Mouse (Mus musculus): ENCODE data around the gene Ech1. TPM values are rescaled to one million over a fixed set of nuclear protein-coding genes. Genes with fewer than 3 reads are reported as not detected.
A peak's percentile ranks its signal among the peaks of the same experiment; 100 is the strongest.

Ech1 gene
- polyA plus RNA-seq, 1 experiment from 2014 or later = 72.0 TPM

- no peaks in the 10 kb centered on the region for H3K27me3 ChIP-seq (ENCODE audit: poor library complexity, severe bottlenecking)
- no peak for DNase-seq (ENCODE audit: extremely low spot score, low spot score)
- no peak overlapping the region for H3K27ac ChIP-seq
- H3K36me3 ChIP-seq (replicated peaks) = peaks cover 99% of the 10 kb centered on the region
- H3K4me3 ChIP-seq = peak overlapping the region; percentile 24
- H3K4me1 ChIP-seq = peaks cover 93% of the 10 kb centered on the region
- 95% methylated on average over 10 of the region's 10 CpGs for WGBS
- H3K9me3 ChIP-seq = no peaks in the 10 kb centered on the region
Measured at GRCm38 (mm10) chr7:28816920-28817319, 8.1 kb upstream of the Ech1 start.

DNA sequence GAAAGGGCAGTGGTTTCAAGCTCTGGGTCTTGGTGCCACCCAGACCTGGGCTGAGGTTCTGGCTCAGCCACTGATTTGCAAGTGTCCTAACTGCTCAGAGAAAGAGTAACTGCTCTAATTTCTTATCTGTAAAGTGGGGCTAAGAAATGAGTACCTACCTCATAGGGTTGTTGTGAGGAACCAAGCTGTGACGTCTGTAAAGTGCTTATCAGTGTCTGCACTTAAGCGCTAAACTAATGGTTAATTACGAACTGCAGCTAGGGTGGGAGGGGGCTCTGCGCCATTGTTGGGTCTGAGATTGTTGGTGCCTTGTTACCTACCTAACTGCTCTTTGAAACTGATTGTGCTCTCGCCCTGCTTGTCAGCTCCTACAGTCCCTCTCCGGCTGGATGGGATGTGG is 7.5 kb upstream of the Ech1 start:
- H3K36me3 ChIP-seq (replicated peaks) = peaks cover 99% of the 10 kb centered on the region
- WGBS = 81% methylated on average over 6 of the region's 6 CpGs
- peaks cover 87% of the 10 kb centered on the region for H3K4me1 ChIP-seq
- H3K4me3 ChIP-seq = peak overlapping the region; percentile 24; the same call in 1 of the 2 replicates
- H3K27ac ChIP-seq = no peak overlapping the region
- DNase-seq (ENCODE audit: extremely low spot score, low spot score) = no peak
- H3K9me3 ChIP-seq = no peaks in the 10 kb centered on the region
- H3K27me3 ChIP-seq (ENCODE audit: poor library complexity, severe bottlenecking) = no peaks in the 10 kb centered on the region

DNA sequence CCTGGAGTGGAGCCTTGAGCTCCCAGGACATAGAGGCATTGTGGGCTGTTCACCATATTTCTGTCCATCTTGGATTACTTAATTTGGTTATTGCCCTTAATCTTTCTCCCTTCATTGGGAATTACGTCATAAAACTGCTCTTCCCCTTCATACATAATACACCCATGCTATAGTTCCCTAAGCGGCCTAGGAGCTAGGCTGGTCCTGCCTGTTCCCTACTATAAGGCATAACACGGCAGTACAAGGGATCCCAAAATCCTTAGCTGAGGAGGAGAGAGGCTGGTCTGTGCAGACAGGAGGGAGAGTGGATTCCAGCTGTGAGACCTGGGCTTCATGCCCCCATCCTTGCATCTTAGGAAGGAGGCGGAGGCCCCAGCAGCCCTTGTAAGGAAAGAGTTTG is 7.1 kb upstream of the Ech1 start:
- Histone ChIP-seq H3K27me3 (ENCODE audit: poor library complexity, severe bottlenecking) (no peaks in the 10 kb centered on the region), H3K27ac (no peak overlapping the region), H3K9me3 (no peaks in the 10 kb centered on the region), H3K36me3 (replicated peaks) (peaks cover 99% of the 10 kb centered on the region), H3K4me1 (peaks cover 83% of the 10 kb centered on the region), H3K4me3 (peak overlapping the region; percentile 24; the same call in 1 of the 2 replicates)
- 90% methylated on average over 4 of the region's 4 CpGs for WGBS
- DNase-seq (ENCODE audit: extremely low spot score, low spot score) = no peak

DNA sequence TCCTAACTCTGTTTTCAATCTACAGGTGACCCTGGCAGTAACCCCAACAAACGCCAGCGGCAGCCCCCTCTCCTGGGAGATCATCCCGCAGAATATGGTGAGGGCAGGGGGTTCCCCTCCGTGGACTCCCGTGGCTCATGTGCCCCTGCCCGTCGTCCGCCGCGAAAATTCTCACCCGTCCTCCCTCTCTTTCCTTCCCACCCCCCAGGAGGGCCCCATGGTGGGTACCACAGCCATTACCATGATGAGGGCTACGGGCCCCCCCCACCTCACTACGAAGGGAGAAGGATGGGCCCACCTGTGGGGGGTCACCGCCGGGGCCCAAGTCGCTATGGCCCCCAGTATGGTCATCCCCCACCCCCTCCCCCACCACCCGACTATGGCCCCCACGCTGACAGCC is 6.6 kb upstream of the Ech1 start:
- Histone ChIP-seq H3K27me3 (ENCODE audit: poor library complexity, severe bottlenecking) (no peaks in the 10 kb centered on the region), H3K4me1 (peaks cover 78% of the 10 kb centered on the region), H3K9me3 (no peaks in the 10 kb centered on the region), H3K36me3 (replicated peaks) (peaks cover 99% of the 10 kb centered on the region), H3K27ac (peak overlapping the region; percentile 44; the same call in 1 of the 2 replicates), H3K4me3 (peak overlapping the region; percentile 24; the same call in 1 of the 2 replicates)
- no peak for DNase-seq (ENCODE audit: extremely low spot score, low spot score)
- 90% methylated on average over 18 of the region's 18 CpGs for WGBS

DNA sequence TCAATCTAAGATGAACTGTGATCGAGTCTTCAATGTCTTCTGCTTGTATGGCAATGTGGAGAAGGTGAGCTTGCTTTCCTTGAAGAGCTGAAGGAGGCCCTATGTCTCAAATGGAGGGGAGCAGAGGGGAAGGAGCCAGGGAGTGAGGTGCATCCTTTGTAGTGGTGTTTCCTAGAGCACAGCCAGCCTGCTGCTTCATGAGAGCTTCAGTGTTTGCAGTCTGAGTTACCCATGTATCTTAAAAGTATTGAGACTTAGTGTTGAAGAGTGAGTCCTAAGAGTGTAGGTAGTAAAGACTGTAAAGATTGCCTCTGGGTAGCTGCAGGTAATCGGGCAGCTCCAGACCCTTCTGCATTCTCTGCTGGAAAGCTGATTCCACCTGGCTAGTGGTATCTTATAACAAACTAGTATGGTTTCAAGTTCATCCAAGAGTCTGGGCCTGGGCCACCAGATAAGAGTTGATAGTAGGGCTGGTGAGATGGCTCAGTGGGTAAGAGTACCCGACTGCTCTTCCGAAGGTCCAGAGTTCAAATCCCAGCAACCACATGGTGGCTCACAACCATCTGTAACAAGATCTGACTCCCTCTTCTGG is 6.1 kb upstream of the Ech1 start:
- DNase-seq (ENCODE audit: extremely low spot score, low spot score) = no peak
- Histone ChIP-seq H3K4me1 (peaks cover 73% of the 10 kb centered on the region), H3K4me3 (no peak overlapping the region), H3K36me3 (replicated peaks) (peaks cover 95% of the 10 kb centered on the region), H3K27me3 (ENCODE audit: poor library complexity, severe bottlenecking) (no peaks in the 10 kb centered on the region), H3K9me3 (no peaks in the 10 kb centered on the region), H3K27ac (no peak overlapping the region)
- 94% methylated on average over 4 of the region's 4 CpGs for WGBS

DNA sequence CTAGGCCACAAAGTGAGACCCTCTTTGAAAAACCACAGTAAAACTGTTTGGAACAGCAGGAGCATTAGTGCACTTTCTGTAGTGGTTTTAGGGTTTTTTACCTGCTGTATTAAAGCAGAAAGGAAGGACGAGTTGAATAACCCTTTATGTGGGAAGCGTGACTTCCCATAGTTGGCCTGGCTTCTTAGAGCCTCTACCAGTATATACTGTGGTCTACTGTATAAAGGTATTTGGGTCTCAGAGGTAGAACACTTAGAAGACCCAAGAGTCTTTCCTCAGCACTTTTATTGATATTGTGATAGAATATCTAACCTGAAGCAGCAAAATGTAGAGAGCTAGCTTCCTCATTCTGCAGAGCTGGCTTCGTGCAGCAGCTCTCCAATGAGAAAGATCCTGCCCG is 5.4 kb upstream of the Ech1 start:
- H3K27ac ChIP-seq = peak overlapping the region; percentile 59; the same call in 1 of the 2 replicates
- no peaks in the 10 kb centered on the region for H3K27me3 ChIP-seq (ENCODE audit: poor library complexity, severe bottlenecking)
- peaks cover 69% of the 10 kb centered on the region for H3K4me1 ChIP-seq
- WGBS = 90% methylated on average over 4 of the region's 4 CpGs
- peak overlapping the region; percentile 4; the same call in 1 of the 2 replicates for H3K4me3 ChIP-seq
- DNase-seq (ENCODE audit: extremely low spot score, low spot score) = no peak
- H3K36me3 ChIP-seq (replicated peaks) = peaks cover 89% of the 10 kb centered on the region
- no peaks in the 10 kb centered on the region for H3K9me3 ChIP-seq

DNA sequence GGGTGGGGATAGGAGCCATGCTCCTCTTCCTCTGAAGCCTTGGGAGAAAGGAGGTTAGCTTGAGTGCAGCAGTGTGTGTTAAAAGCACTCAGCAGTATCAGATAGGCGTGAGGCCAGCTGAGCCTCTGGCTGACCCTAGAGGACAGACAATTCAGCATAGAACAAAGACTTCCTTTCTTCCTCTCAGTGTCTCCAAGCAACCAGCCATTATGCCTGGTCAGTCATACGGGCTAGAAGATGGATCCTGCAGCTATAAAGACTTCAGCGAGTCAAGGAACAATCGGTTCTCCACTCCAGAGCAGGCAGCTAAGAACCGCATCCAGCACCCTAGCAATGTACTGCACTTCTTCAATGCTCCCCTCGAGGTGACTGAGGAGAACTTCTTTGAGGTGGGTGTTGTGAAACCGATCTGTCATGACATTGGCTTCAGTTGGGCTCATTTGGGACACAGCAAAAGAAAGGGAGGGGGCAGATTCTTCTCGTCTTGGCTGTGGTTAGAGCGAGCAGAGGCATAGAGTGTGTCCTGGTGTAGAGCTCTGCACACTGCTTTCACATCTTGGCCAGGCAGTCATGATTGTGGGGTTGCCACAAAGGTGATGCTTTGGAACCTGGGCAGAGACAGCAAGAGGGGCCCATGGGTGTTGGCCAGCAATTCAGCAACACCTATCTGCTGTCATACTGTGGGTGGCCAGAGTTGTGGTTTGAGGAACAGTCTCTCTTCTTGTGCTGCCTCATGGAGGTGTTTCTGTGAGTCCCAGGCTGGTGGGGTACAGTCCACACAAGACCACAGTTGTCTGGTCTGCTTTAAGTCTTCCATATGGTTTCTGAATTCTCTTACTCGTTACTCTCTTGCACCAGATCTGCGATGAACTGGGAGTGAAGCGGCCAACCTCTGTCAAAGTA is 4.4 kb upstream of the Ech1 start:
- DNase-seq (ENCODE audit: extremely low spot score, low spot score) = no peak
- peak overlapping the region; percentile 59 for H3K27ac ChIP-seq
- peaks cover 78% of the 10 kb centered on the region for H3K36me3 ChIP-seq (replicated peaks)
- no peaks in the 10 kb centered on the region for H3K9me3 ChIP-seq
- peaks cover 67% of the 10 kb centered on the region for H3K4me1 ChIP-seq
- H3K4me3 ChIP-seq = peak overlapping the region; percentile 1; the same call in 1 of the 2 replicates
- H3K27me3 ChIP-seq (ENCODE audit: poor library complexity, severe bottlenecking) = no peaks in the 10 kb centered on the region
- 59% methylated on average over 12 of the region's 12 CpGs for WGBS

GRCm38 (mm10) chr7:28821261-28821831 is 3.7 kb upstream of the Ech1 start:
- Histone ChIP-seq H3K4me1 (peaks cover 67% of the 10 kb centered on the region), H3K27me3 (ENCODE audit: poor library complexity, severe bottlenecking) (no peaks in the 10 kb centered on the region), H3K4me3 (no peak overlapping the region), H3K36me3 (replicated peaks) (peaks cover 71% of the 10 kb centered on the region), H3K27ac (peak overlapping the region; percentile 59), H3K9me3 (no peaks in the 10 kb centered on the region)
- 88% methylated on average over 10 of the region's 10 CpGs for WGBS
- DNase-seq (ENCODE audit: extremely low spot score, low spot score) = no peak

- Histone ChIP-seq H3K4me1 (peaks cover 57% of the 10 kb centered on the region), H3K36me3 (replicated peaks) (peaks cover 59% of the 10 kb centered on the region), H3K9me3 (no peaks in the 10 kb centered on the region), H3K27ac (no peak overlapping the region), H3K4me3 (no peak overlapping the region), H3K27me3 (ENCODE audit: poor library complexity, severe bottlenecking) (no peaks in the 10 kb centered on the region)
- no peak for DNase-seq (ENCODE audit: extremely low spot score, low spot score)
- WGBS = 59% methylated on average over 1 of the region's 1 CpGs
Measured at GRCm38 (mm10) chr7:28822556-28822955, 2.5 kb upstream of the Ech1 start.

DNA sequence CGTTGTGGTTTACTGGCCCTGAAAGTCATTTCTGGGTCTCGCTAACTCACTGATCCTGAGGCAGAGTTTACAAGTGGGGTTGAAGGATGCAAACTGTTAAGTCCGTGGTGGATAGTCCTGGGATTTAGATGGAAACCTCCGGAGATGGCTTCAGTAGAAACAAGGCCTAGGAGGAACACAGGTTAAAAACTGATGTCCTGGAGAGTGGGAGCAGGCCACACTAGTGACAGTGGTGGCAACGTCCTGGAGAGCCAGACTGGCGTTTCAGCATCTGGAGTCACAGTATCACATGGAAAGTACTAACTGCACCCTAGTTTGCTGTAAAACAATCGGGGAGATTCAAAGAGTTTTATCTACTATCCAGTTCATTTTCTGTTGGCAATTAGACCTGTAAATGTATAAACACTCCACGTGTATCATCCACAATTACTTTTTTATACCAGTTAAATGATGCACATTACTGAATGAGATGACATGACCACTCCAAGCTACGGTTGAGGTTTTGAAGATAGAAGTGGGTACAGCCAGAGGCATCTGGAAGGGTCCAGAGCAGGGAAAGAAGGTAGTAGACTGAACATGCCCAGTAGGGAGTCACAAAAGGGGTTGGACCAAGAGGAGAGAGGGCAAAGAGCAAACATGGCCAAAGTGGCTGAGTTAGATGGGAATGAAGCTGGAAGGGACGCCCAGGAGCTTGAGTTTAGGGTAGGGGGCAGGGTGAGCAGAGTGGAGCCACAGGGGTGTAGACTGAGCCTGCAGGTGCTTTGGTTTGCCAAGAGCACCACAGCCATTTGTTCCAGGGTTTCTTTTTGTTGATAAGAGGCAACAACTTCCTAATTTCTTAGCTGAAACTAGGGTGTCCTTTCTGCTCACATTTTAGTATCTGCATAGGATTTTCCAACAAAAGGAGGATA is 1.8 kb upstream of the Ech1 start:
- peaks cover 52% of the 10 kb centered on the region for H3K36me3 ChIP-seq (replicated peaks)
- H3K4me3 ChIP-seq = no peak overlapping the region
- DNase-seq (ENCODE audit: extremely low spot score, low spot score) = no peak
- H3K27me3 ChIP-seq (ENCODE audit: poor library complexity, severe bottlenecking) = no peaks in the 10 kb centered on the region
- H3K27ac ChIP-seq = no peak overlapping the region
- H3K9me3 ChIP-seq = no peaks in the 10 kb centered on the region
- H3K4me1 ChIP-seq = peaks cover 50% of the 10 kb centered on the region
- 63% methylated on average over 10 of the region's 10 CpGs for WGBS

DNA sequence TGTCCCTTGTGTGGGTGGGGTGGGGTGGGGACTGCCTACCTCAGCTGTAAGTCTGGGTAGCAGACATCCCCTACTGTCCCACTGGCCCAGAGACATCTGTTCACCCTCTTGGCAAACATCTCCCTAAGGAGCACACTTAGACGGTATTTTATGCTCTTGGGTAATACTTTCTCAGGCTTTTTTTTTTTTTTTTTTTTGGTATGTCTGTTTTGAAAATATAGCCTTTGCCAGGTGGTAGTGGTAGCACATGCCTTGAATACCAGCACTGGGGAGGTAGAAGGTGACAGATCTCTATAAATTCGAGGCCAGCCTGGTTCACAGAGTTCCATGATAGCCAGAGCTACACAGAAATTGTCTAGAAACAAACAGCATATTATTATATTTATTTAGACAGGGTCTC is 1.1 kb upstream of the Ech1 start:
- no peaks in the 10 kb centered on the region for H3K9me3 ChIP-seq
- no peak overlapping the region for H3K27ac ChIP-seq
- DNase-seq (ENCODE audit: extremely low spot score, low spot score) = no peak
- peaks cover 43% of the 10 kb centered on the region for H3K4me1 ChIP-seq
- no peak overlapping the region for H3K4me3 ChIP-seq
- no peaks in the 10 kb centered on the region for H3K27me3 ChIP-seq (ENCODE audit: poor library complexity, severe bottlenecking)
- 85% methylated on average over 2 of the region's 2 CpGs for WGBS
- peaks cover 45% of the 10 kb centered on the region for H3K36me3 ChIP-seq (replicated peaks)
